Comparison of ENCODE assay signal across 8 mouse cellular contexts in the genomic region with DNA sequence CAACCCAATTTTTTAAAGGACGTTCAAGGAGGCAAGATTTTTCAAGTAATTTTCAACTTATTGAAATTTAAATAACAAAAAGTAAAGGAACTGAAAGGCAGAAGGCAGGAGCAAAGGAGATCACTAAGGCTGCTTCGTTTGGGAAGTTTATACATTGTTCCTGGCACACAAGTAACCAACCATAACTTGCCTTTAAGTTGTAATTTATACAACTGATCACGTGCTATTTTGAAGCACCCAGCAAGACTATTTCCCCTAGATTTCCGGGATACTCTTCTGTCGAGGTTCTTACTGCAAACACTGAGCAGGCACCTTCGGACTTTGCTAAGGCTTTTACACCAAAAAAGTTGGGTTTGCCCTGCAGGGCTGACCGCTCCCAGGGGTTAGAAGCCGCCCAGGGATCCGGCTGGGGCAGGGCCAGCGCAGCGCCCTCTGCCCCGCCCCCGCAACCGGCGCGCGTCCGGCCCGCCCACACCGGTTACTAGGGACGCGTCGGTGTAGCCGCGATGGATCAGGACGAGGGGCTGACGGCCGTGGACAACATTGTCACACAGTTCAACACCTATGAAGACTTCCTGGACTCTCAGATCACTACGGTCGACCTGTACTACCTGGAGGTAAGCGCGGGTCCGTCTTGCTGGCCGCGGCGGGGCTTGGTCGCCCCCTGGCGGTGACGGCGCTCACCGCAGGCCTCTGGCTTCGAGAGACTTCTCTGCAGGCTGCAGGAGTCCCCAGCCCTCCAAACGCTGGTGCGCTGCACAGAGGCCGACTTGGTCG. TPM values are rescaled to one million over a fixed set of nuclear protein-coding genes. Genes with fewer than 3 reads are reported as not detected.
A peak's percentile ranks its signal among the peaks of the same experiment; 100 is the strongest.
DNase-seq lines count a peak whose midpoint lies in the region; ATAC-seq lines count a peak whose summit lies in the region.

A gene (plus strand): TSS at position 457 of the 777 bp plus-strand sequence.

- H3K4me3 ChIP-seq in hindbrain, embryonic 16.5 days (ENCODE audit: low read length) = peak within 1 kb of the TSS; percentile 65

- peak within 1 kb of the TSS; percentile 99 for H3K4me2 ChIP-seq in hindbrain, embryonic 16.5 days (ENCODE audit: low read length)

- H3K4me1 ChIP-seq in hindbrain, embryonic 16.5 days (ENCODE audit: control insufficient read depth, insufficient read depth, low read depth, low read length) = no peaks in the 10 kb centered on the region; the same call in none of the 2 replicates

- no peaks in the 10 kb centered on the region for H3K9me3 ChIP-seq in hindbrain, embryonic 16.5 days (ENCODE audit: control insufficient read depth, low read length)

- 1% methylated on average over 46 of the region's 46 CpGs for WGBS in hindbrain, embryonic 16.5 days

- no peaks in the 10 kb centered on the region for H3K36me3 ChIP-seq in hindbrain, embryonic 16.5 days (ENCODE audit: control insufficient read depth, insufficient read depth, low read length)

- DNase-seq in R1 (ENCODE audit: low read depth, low spot score) = peak; percentile 77
- DNase-seq in cerebellum, postnatal 25 days = peak; percentile 91 to 93
- DNase-seq in gastrocnemius, adult 18-20 months (ENCODE audit: low spot score) = peak; percentile 64
- DNase-seq in left cerebral cortex, adult 11 months (ENCODE audit: low spot score) = peak; percentile 56
- DNase-seq in lung, postnatal 36 days = peak; percentile 84
- DNase-seq in retina, postnatal 7 days (ENCODE audit: low read depth, low spot score) = peak; percentile 60
- DNase-seq in urinary bladder, adult 18-20 months (ENCODE audit: low spot score in 2 of 2) = peak; percentile 66 to 87

- peak within 1 kb of the TSS; percentile 52 for H3K9ac ChIP-seq in hindbrain, embryonic 16.5 days (ENCODE audit: low read depth, low read length)

- peaks cover 5% of the 10 kb centered on the region; the same call in 1 of the 2 replicates for H3K27me3 ChIP-seq in hindbrain, embryonic 16.5 days (replicated peaks; ENCODE audit: control insufficient read depth, insufficient read depth, low read length)

- peak; percentile 97 for ATAC-seq in hindbrain, embryonic 16.5 days

- H3K27ac ChIP-seq in hindbrain, embryonic 16.5 days (ENCODE audit: low read depth, low read length) = no peak within 1 kb of the TSS

RNA-seq across cellular contexts. Expression of the gene that starts here (rescaled TPM):
- not detected for total RNA-seq in gastrocnemius, adult 18-20 months (2021)
- 1.6 and 2.1 TPM in 2 replicates for polyA plus RNA-seq in hindbrain, embryonic 16.5 days (2015; fragmentation: Nextera tagmentation; extraction: Ambion mirVana)

Comparison
In these comparisons a context has a peak if more than half of its experiments do, and no peak if none do; other contexts are left out.
1. Peak in DNase-seq in gastrocnemius, adult 18-20 months; RNA of the gene not detected or under 1 TPM.